Mouse (Mus musculus) liver, postnatal 0 days (tissue): ENCODE results near the gene Hist1h3b. TPM values are rescaled to one million over a fixed set of nuclear protein-coding genes. Genes with fewer than 3 reads are reported as not detected.

Experiments used
- ATAC-seq: fragments of 200-750 bp; cut with Nextera tagmentation; 2 replicates; pipeline ENCODE4 v1.8.0; 2017; ENCODE audit warnings: mild to moderate bottlenecking, moderate library complexity
- DNase-seq: peaks from one replicate; pipeline ENCODE4 v3.0.0-alpha.2; 2016
- H3K27ac ChIP-seq: fragments of 300-500 bp; sonication (generic); 2 replicates; pipeline ENCODE4 v1.5.1; 2014; ENCODE audit warnings: antibody characterized with exemption, moderate library complexity, mild to moderate bottlenecking, low read depth
- H3K27me3 ChIP-seq: fragments of 300-500 bp; sonication (generic); 2 replicates; pipeline ENCODE4 v1.6.1; 2014; ENCODE audit warnings: low read length, control low read depth, mixed read lengths; ENCODE audit not compliant: insufficient read depth
- H3K36me3 ChIP-seq: fragments of 300-500 bp; sonication (generic); replicated peaks from 2 replicates; pipeline ENCODE4 v1.6.1; 2014; ENCODE audit warnings: mild to moderate bottlenecking, control low read depth, low read length, moderate library complexity, mixed read lengths; ENCODE audit not compliant: insufficient read depth
- H3K4me1 ChIP-seq: fragments of 300-500 bp; sonication (generic); 2 replicates; pipeline ENCODE4 v1.6.1; 2014; ENCODE audit warnings: antibody characterized with exemption, mild to moderate bottlenecking, control low read depth; ENCODE audit not compliant: insufficient read depth
- H3K4me2 ChIP-seq: fragments of 300-500 bp; sonication (generic); 2 replicates; pipeline ENCODE4 v1.6.1; 2014; ENCODE audit warnings: low read depth, mild to moderate bottlenecking, low read length, moderate library complexity, mixed read lengths
- H3K4me3 ChIP-seq: fragments of 300-500 bp; sonication (generic); 2 replicates; pipeline ENCODE4 v1.5.1; 2014; ENCODE audit warnings: low read depth, low read length
- H3K9ac ChIP-seq: fragments of 300-500 bp; sonication (generic); replicated peaks from 2 replicates; pipeline ENCODE4 v1.6.1; 2014; ENCODE audit warnings: mild to moderate bottlenecking, moderate library complexity
- H3K9me3 ChIP-seq: fragments of 300-500 bp; sonication (generic); 2 replicates; pipeline ENCODE4 v1.6.1; 2016; ENCODE audit warnings: mild to moderate bottlenecking, control low read depth, low read length, mixed read lengths
- CTCF ChIP-seq: sonication (generic); IDR thresholded peaks from 2 replicates; pipeline ENCODE4 v1.5.1; 2016; ENCODE audit warnings: antibody characterized with exemption, low read depth
- EP300 ChIP-seq: IDR thresholded peaks from 2 replicates; pipeline ENCODE4 v1.6.1; 2016; ENCODE audit warnings: antibody characterized with exemption, low read depth, mild to moderate bottlenecking
- WGBS: fragments of 180-500 bp; shearing (Covaris S2); extraction: QIAGEN DNeasy Blood & Tissue Kit; methylation state at CpG from one replicate; pipeline ENCODE4 v1.1.7; 2014; ENCODE audit not compliant: insufficient replicate concordance; 5-methylcytosine and 5-hydroxymethylcytosine counted together
- polyA plus RNA-seq: library from polyadenylated mRNA; unstranded; fragments of >200 nt; fragmentation: Nextera tagmentation; extraction: Ambion mirVana; gene quantifications from 2 replicates; pipeline ENCODE4 v1.2.1, GENCODE M21; 2015

The Hist1h3b gene
- polyA plus RNA-seq, 1 experiment from 2014 or later = 16.0 TPM

- DNase-seq (no peak), ATAC-seq (peak; percentile 2)
- Histone ChIP-seq H3K27ac (peak overlapping the region; percentile 100), H3K36me3 (no peaks in the 10 kb centered on the region), H3K4me2 (peak overlapping the region; percentile 86), H3K9ac (peak overlapping the region; percentile 99), H3K4me3 (peak overlapping the region; percentile 72), H3K27me3 (no peaks in the 10 kb centered on the region), H3K4me1 (peaks cover 5% of the 10 kb centered on the region; the same call in 1 of the 2 replicates), H3K9me3 (no peaks in the 10 kb centered on the region)
- WGBS = 26% methylated on average over 13 of the region's 13 CpGs
- TF ChIP-seq CTCF = no peak
- TF ChIP-seq EP300 = no peak
Measured at GRCm38 (mm10) chr13:23740256-23740840, 11.7 kb upstream of the Hist1h3b start.

- H3K9me3 ChIP-seq = no peaks in the 10 kb centered on the region
- no peaks in the 10 kb centered on the region for H3K36me3 ChIP-seq
- DNase-seq = no peak
- H3K9ac ChIP-seq = peak overlapping the region; percentile 99
- 49% methylated on average over 5 of the region's 5 CpGs for WGBS
- ATAC-seq = no peak
- TF ChIP-seq CTCF (no peak), EP300 (no peak)
- peak overlapping the region; percentile 72 for H3K4me3 ChIP-seq
- peak overlapping the region; percentile 86 for H3K4me2 ChIP-seq
- H3K27ac ChIP-seq = peak overlapping the region; percentile 100
- H3K4me1 ChIP-seq = peaks cover 5% of the 10 kb centered on the region; the same call in 1 of the 2 replicates
- no peaks in the 10 kb centered on the region for H3K27me3 ChIP-seq
Measured at GRCm38 (mm10) chr13:23740910-23741309, 11.2 kb upstream of the Hist1h3b start.

- DNase-seq (no peak), ATAC-seq (no peak)
- Histone ChIP-seq H3K4me3 (peak overlapping the region; percentile 1; the same call in 1 of the 2 replicates), H3K9me3 (no peaks in the 10 kb centered on the region), H3K4me1 (peaks cover 5% of the 10 kb centered on the region; the same call in 1 of the 2 replicates), H3K4me2 (peak overlapping the region; percentile 52), H3K9ac (no peak overlapping the region; the same call in 1 of the 2 replicates), H3K36me3 (no peaks in the 10 kb centered on the region), H3K27me3 (no peaks in the 10 kb centered on the region), H3K27ac (peak overlapping the region; percentile 36)
- TF ChIP-seq EP300 (no peak), CTCF (no peak)
Measured at GRCm38 (mm10) chr13:23742007-23742406, 10.1 kb upstream of the Hist1h3b start.

- Histone ChIP-seq H3K4me3 (peak overlapping the region; percentile 13; the same call in 1 of the 2 replicates), H3K4me1 (peaks cover 5% of the 10 kb centered on the region), H3K4me2 (peak overlapping the region; percentile 46; the same call in 1 of the 2 replicates), H3K9ac (no peak overlapping the region), H3K9me3 (no peaks in the 10 kb centered on the region), H3K36me3 (no peaks in the 10 kb centered on the region), H3K27me3 (no peaks in the 10 kb centered on the region), H3K27ac (peak overlapping the region; percentile 66)
- ATAC-seq = no peak
- 85% methylated on average over 5 of the region's 5 CpGs for WGBS
- no peak for DNase-seq
- TF ChIP-seq CTCF = no peak
Measured at GRCm38 (mm10) chr13:23743215-23743614, 8.9 kb upstream of the Hist1h3b start.

- peak overlapping the region; percentile 99 for H3K27ac ChIP-seq
- WGBS = 56% methylated on average over 4 of the region's 4 CpGs
- peak overlapping the region; percentile 51 for H3K4me3 ChIP-seq
- TF ChIP-seq CTCF = no peak
- no peak for TF ChIP-seq EP300
- peak overlapping the region; percentile 53 for H3K9ac ChIP-seq
- H3K4me1 ChIP-seq = peaks cover 10% of the 10 kb centered on the region
- H3K27me3 ChIP-seq = no peaks in the 10 kb centered on the region
- H3K4me2 ChIP-seq = peak overlapping the region; percentile 65
- ATAC-seq = no peak
- no peaks in the 10 kb centered on the region for H3K36me3 ChIP-seq
- H3K9me3 ChIP-seq = no peaks in the 10 kb centered on the region
- no peak for DNase-seq
Measured at GRCm38 (mm10) chr13:23743963-23744362, 8.1 kb upstream of the Hist1h3b start.

GRCm38 (mm10) chr13:23744421-23745380 lies 7.4 kb upstream of the Hist1h3b start:
- 3% methylated on average over 13 of the region's 36 CpGs for WGBS
- Histone ChIP-seq H3K36me3 (no peaks in the 10 kb centered on the region), H3K9ac (peak overlapping the region; percentile 53), H3K4me2 (peak overlapping the region; percentile 65), H3K27ac (peak overlapping the region; percentile 99), H3K27me3 (no peaks in the 10 kb centered on the region), H3K9me3 (no peaks in the 10 kb centered on the region), H3K4me1 (peaks cover 10% of the 10 kb centered on the region), H3K4me3 (peak overlapping the region; percentile 51)
- ATAC-seq (no peak), DNase-seq (no peak)
- TF ChIP-seq EP300 (peak; percentile 10; the same call in 1 of the 2 replicates), CTCF (no peak)
